Mouse (Mus musculus) intestine, embryonic 16.5 days (tissue): ENCODE data around the gene Ddn. TPM values are rescaled to one million over a fixed set of nuclear protein-coding genes. Genes with fewer than 3 reads are reported as not detected.
"Not testable (repeated sequence)": the region's sequence is repeated elsewhere in the genome, so short reads cannot be mapped to it uniquely, and the experiment has no call there.

Source experiments
- ATAC-seq: fragments of 200-750 bp; cut with Nextera tagmentation; 2 replicates; pipeline ENCODE4 v1.8.0; 2017; ENCODE audit warnings: moderate TSS enrichment, moderate library complexity
- H3K27ac ChIP-seq: fragments of 300-500 bp; sonication (generic); 2 replicates; pipeline ENCODE4 v1.5.1; 2014; ENCODE audit warnings: mild to moderate bottlenecking, low read length
- H3K27me3 ChIP-seq: fragments of 300-500 bp; sonication (generic); replicated peaks from 2 replicates; pipeline ENCODE4 v1.6.1; 2014; ENCODE audit warnings: low read length, control low read depth, mixed read lengths; ENCODE audit not compliant: control insufficient read depth, insufficient read depth
- H3K36me3 ChIP-seq: fragments of 300-500 bp; sonication (generic); 2 replicates; pipeline ENCODE4 v1.6.1; 2014; ENCODE audit warnings: low read length, control low read depth; ENCODE audit not compliant: control insufficient read depth, insufficient read depth
- H3K4me1 ChIP-seq: fragments of 300-500 bp; sonication (generic); 2 replicates; pipeline ENCODE4 v1.6.1; 2014; ENCODE audit warnings: low read length, control low read depth, mixed read lengths; ENCODE audit not compliant: control insufficient read depth, insufficient read depth
- H3K4me2 ChIP-seq: fragments of 300-500 bp; sonication (generic); 2 replicates; pipeline ENCODE4 v1.6.1; 2014; ENCODE audit warnings: low read depth, low read length, control low read depth
- H3K4me3 ChIP-seq: fragments of 300-500 bp; sonication (generic); 2 replicates; pipeline ENCODE4 v1.5.1; 2014; ENCODE audit warnings: mild to moderate bottlenecking, low read length
- H3K9ac ChIP-seq: fragments of 300-500 bp; sonication (generic); 2 replicates; pipeline ENCODE4 v1.6.1; 2014; ENCODE audit warnings: low read depth, low read length
- H3K9me3 ChIP-seq: fragments of 300-500 bp; sonication (generic); 2 replicates; pipeline ENCODE4 v1.6.1; 2016; ENCODE audit warnings: low read length, control low read depth; ENCODE audit not compliant: control insufficient read depth
- WGBS: fragments of 180-500 bp; shearing (Covaris S2); extraction: QIAGEN DNeasy Blood & Tissue Kit; methylation state at CpG from one replicate; pipeline ENCODE4 v1.1.7; 2014; 5-methylcytosine and 5-hydroxymethylcytosine counted together
- polyA plus RNA-seq: library from polyadenylated mRNA; unstranded; fragments of >200 nt; fragmentation: Nextera tagmentation; extraction: Ambion mirVana; gene quantifications from 2 replicates; pipeline ENCODE4 v1.2.1, GENCODE M21; 2015

The Ddn gene
- polyA plus RNA-seq, 1 experiment from 2014 or later = not detected

GRCm38 (mm10) chr15:98818171-98818570 is 8.9 kb upstream of the Ddn start:
- 95% methylated on average over 7 of the region's 7 CpGs for WGBS
- no peak overlapping the region for H3K4me2 ChIP-seq
- H3K36me3 ChIP-seq = peaks cover 12% of the 10 kb centered on the region
- H3K4me1 ChIP-seq = no peaks in the 10 kb centered on the region
- no peaks in the 10 kb centered on the region for H3K9me3 ChIP-seq
- H3K9ac ChIP-seq = no peak overlapping the region
- no peak overlapping the region for H3K4me3 ChIP-seq
- no peaks in the 10 kb centered on the region for H3K27me3 ChIP-seq
- no peak for ATAC-seq
- no peak overlapping the region for H3K27ac ChIP-seq

GRCm38 (mm10) chr15:98812741-98813424 is 3.6 kb upstream of the Ddn start:
- 89% methylated on average over 20 of the region's 20 CpGs for WGBS

GRCm38 (mm10) chr15:98810212-98810611 is 922 bp upstream of the Ddn start:
- H3K9ac ChIP-seq, H3K9me3 ChIP-seq, ATAC-seq, H3K36me3 ChIP-seq, H3K4me2 ChIP-seq, H3K4me3 ChIP-seq, H3K27ac ChIP-seq: not testable (repeated sequence)
- WGBS = 80% methylated on average over 6 of the region's 6 CpGs
- peaks cover 27% of the 10 kb centered on the region for H3K4me1 ChIP-seq
- H3K27me3 ChIP-seq = peaks cover 48% of the 10 kb centered on the region

More at GRCm38 (mm10) chr15:98812741-98813424, 3.6 kb upstream of the Ddn start:
- Histone ChIP-seq H3K4me1 (peaks cover 8% of the 10 kb centered on the region), H3K36me3 (peaks cover 13% of the 10 kb centered on the region), H3K4me3 (no peak overlapping the region), H3K27me3 (peaks cover 21% of the 10 kb centered on the region), H3K27ac (no peak overlapping the region), H3K9ac (no peak overlapping the region), H3K9me3 (no peaks in the 10 kb centered on the region), H3K4me2 (no peak overlapping the region)
- no peak for ATAC-seq

GRCm38 (mm10) chr15:98808651-98809134 is 597 bp downstream of the Ddn start:
- peaks cover 59% of the 10 kb centered on the region for H3K27me3 ChIP-seq
- WGBS = 14% methylated on average over 6 of the region's 6 CpGs
- peaks cover 30% of the 10 kb centered on the region for H3K4me1 ChIP-seq
- no peak for ATAC-seq
- no peak overlapping the region for H3K4me2 ChIP-seq
- no peaks in the 10 kb centered on the region for H3K9me3 ChIP-seq
- no peak overlapping the region for H3K27ac ChIP-seq
- H3K9ac ChIP-seq = no peak overlapping the region
- no peak overlapping the region for H3K4me3 ChIP-seq
- peaks cover 7% of the 10 kb centered on the region for H3K36me3 ChIP-seq

GRCm38 (mm10) chr15:98807895-98808650 is 1.2 kb downstream of the Ddn start:
- WGBS = 2% methylated on average over 26 of the region's 34 CpGs
- no peak overlapping the region for H3K27ac ChIP-seq
- H3K4me1 ChIP-seq = peaks cover 33% of the 10 kb centered on the region
- H3K9me3 ChIP-seq = no peaks in the 10 kb centered on the region
- peak overlapping the region; percentile 45 for H3K4me3 ChIP-seq
- peak overlapping the region; percentile 81 for H3K4me2 ChIP-seq
- peak overlapping the region; percentile 56 for H3K9ac ChIP-seq
- no peak for ATAC-seq
- H3K36me3 ChIP-seq = peaks cover under 1% of the 10 kb centered on the region; the same call in 1 of the 2 replicates
- peaks cover 65% of the 10 kb centered on the region for H3K27me3 ChIP-seq

- Histone ChIP-seq H3K4me1 (peaks cover 33% of the 10 kb centered on the region), H3K27me3 (peaks cover 72% of the 10 kb centered on the region), H3K9ac (peak overlapping the region; percentile 57), H3K4me2 (peak overlapping the region; percentile 81), H3K4me3 (peak overlapping the region; percentile 45), H3K9me3 (no peaks in the 10 kb centered on the region), H3K27ac (no peak overlapping the region), H3K36me3 (no peaks in the 10 kb centered on the region)
- WGBS = under 1% methylated on average over 57 of the region's 58 CpGs
- peak; percentile 49 for ATAC-seq
These were observed 2.2 kb downstream of the Ddn start for GRCm38 (mm10) chr15:98806809-98807770.

- H3K4me1 ChIP-seq = peaks cover 33% of the 10 kb centered on the region
- 0 out of 2 replicates have a peak, but pooled peaks have one; percentile 2 for ATAC-seq
- H3K27me3 ChIP-seq = peaks cover 78% of the 10 kb centered on the region
- H3K27ac ChIP-seq = no peak overlapping the region
- H3K4me2 ChIP-seq = peak overlapping the region; percentile 81
- H3K9me3 ChIP-seq = no peaks in the 10 kb centered on the region
- H3K36me3 ChIP-seq = no peaks in the 10 kb centered on the region
- peak overlapping the region; percentile 52 for H3K4me3 ChIP-seq
- 16% methylated on average over 30 of the region's 30 CpGs for WGBS
- peak overlapping the region; percentile 68; the same call in 1 of the 2 replicates for H3K9ac ChIP-seq
These were observed 3.0 kb downstream of the Ddn start for GRCm38 (mm10) chr15:98806071-98806808.

GRCm38 (mm10) chr15:98805324-98806040 is 3.8 kb downstream of the Ddn start:
- peak overlapping the region; percentile 68 for H3K9ac ChIP-seq
- no peak overlapping the region for H3K27ac ChIP-seq
- ATAC-seq = peak; percentile 52
- peaks cover 33% of the 10 kb centered on the region for H3K4me1 ChIP-seq
- no peaks in the 10 kb centered on the region for H3K9me3 ChIP-seq
- 2% methylated on average over 64 of the region's 64 CpGs for WGBS
- peak overlapping the region; percentile 84 for H3K4me2 ChIP-seq
- peaks cover 78% of the 10 kb centered on the region for H3K27me3 ChIP-seq
- no peaks in the 10 kb centered on the region for H3K36me3 ChIP-seq
- H3K4me3 ChIP-seq = peak overlapping the region; percentile 52
